Mouse (Mus musculus) kidney, adult 2 months (tissue): ENCODE data around the gene Snx29. TPM values are rescaled to one million over a fixed set of nuclear protein-coding genes. Genes with fewer than 3 reads are reported as not detected.

Experiments used
- DNase-seq: peaks from one replicate; pipeline ENCODE4 v3.0.0; 2021
- H3K27ac ChIP-seq: fragments of 200-500 bp; 2 replicates; pipeline ENCODE4 v1.5.1; 2012; ENCODE audit warnings: low read depth, low read length, control low read depth, inconsistent platforms; ENCODE audit not compliant: insufficient read depth
- H3K27me3 ChIP-seq: fragments of 200-500 bp; replicated peaks from 2 replicates; pipeline ENCODE4 v1.6.1; 2012; ENCODE audit warnings: mild to moderate bottlenecking, moderate library complexity, low read length, inconsistent platforms; ENCODE audit not compliant: control insufficient read depth, insufficient read depth
- H3K36me3 ChIP-seq: fragments of 200-500 bp; 2 replicates; pipeline ENCODE4 v1.6.1; 2012; ENCODE audit warnings: mild to moderate bottlenecking, moderate library complexity, low read length, inconsistent platforms; ENCODE audit not compliant: control insufficient read depth, insufficient read depth
- H3K4me1 ChIP-seq: fragments of 200-500 bp; 2 replicates; pipeline ENCODE4 v1.6.1; 2011; ENCODE audit warnings: low read length; ENCODE audit not compliant: control insufficient read depth, insufficient read depth
- H3K4me3 ChIP-seq: fragments of 200-500 bp; 2 replicates; pipeline ENCODE4 v1.5.1; 2011; ENCODE audit warnings: mild to moderate bottlenecking, low read depth, low read length, control low read depth; ENCODE audit not compliant: insufficient read depth
- CTCF ChIP-seq: fragments of 200-500 bp; conservative IDR thresholded peaks from 2 replicates; pipeline ENCODE4 v1.5.1; 2011; ENCODE audit warnings: low read depth, mild to moderate bottlenecking, control low read depth, low read length, moderate library complexity, mixed read lengths; ENCODE audit not compliant: insufficient read depth, insufficient read length
- POLR2A ChIP-seq: fragments of 200-500 bp; IDR thresholded peaks from one replicate; pipeline ENCODE4 v1.6.1; 2011; ENCODE audit warnings: low read depth, low read length, control low read depth
- WGBS: fragments of 180-500 bp; shearing (Covaris S2); methylation state at CpG from one replicate; pipeline ENCODE4 v1.1.7; 2018; 5-methylcytosine and 5-hydroxymethylcytosine counted together
- polyA plus RNA-seq: library from polyadenylated mRNA; depleted of rRNA; stranded (reverse); fragments of >200 nt; gene quantifications from 2 replicates; pipeline ENCODE4 v1.2.3, GENCODE M21; 2012

Gene Snx29
- polyA plus RNA-seq, 1 experiment, result 64.8 TPM

DNA sequence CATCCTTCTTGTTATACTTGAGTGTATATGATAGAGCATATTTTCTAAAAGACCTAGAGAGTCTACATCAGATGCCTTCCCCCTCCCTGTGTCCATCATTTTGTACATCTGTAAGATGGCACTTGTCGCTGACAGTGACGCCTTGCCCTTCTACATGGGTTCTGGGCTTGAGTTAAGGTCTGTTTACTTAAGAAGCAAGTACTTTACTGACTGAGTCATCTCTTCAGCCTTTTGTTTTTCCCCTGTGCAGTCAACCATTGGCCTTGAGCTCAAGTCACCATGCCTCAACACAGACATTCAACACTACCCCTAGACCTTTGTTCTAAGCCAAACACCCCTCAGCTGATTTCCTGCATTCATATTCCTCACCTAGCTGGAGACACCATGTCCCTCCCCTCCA, 385.4 kb downstream of the Snx29 start:
- no peak overlapping the region for H3K4me3 ChIP-seq
- no peaks in the 10 kb centered on the region for H3K36me3 ChIP-seq
- no peaks in the 10 kb centered on the region for H3K27me3 ChIP-seq
- DNase-seq, result no peak
- H3K27ac ChIP-seq, result no peak overlapping the region
- 93% methylated on average over 2 of the region's 2 CpGs for WGBS
- TF ChIP-seq POLR2A, result no peak
- TF ChIP-seq CTCF, result no peak
- no peaks in the 10 kb centered on the region for H3K4me1 ChIP-seq

DNA sequence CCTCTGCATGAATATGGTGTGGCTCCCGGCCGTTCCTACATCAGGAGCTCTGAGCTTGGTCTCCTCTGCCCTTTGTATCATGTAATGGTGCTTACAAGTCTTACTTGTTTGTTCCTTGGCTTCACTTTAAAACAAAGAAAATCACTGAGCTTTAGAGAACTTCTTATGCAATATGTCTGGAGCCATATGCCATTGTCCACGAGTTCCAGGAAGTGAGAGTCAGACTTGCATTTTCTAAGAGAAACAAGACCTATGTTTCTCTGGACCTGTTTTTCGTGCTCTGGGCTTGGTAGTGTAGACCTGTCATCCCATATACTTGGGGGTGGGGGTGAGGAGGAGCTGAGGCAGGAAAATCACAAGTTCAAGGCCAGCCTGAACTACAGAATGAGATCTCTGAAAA, 386.7 kb downstream of the Snx29 start:
- H3K36me3 ChIP-seq, result no peaks in the 10 kb centered on the region
- TF ChIP-seq POLR2A (no peak), CTCF (no peak)
- H3K27me3 ChIP-seq, result no peaks in the 10 kb centered on the region
- no peaks in the 10 kb centered on the region for H3K4me1 ChIP-seq
- H3K4me3 ChIP-seq, result no peak overlapping the region
- no peak for DNase-seq
- 81% methylated on average over 4 of the region's 4 CpGs for WGBS
- no peak overlapping the region for H3K27ac ChIP-seq

DNA sequence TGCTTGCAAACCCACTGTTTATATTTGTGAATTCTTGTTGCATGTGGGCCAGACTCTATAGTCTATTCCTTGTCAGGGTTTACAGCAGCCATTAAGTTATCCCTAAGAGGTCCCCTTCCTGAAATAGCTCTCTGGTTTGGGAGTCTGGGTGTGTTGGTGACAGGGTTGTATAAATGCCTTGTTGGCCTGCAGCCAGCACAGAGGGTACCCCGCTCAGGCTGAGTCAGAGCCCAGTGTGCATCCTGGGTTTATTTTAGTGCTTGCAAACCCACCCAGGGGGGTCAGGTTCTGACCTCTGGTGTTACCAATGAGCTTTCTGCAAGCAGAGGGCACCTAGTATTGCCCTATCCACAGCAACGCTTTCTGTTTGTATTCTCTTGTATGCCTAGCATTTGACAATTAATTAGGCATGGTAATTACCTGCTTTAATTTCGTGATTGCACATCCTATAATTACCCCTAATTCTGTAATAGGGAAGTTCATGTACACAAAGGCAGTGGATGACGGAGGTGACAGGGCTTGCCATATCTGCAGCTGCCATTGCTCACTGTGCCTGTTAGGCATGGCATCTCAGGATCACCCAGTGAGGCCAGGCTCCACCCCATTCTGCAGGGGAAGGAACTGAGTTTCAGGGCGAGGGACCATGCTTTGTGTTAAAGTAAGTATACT, 387.4 kb downstream of the Snx29 start:
- no peak overlapping the region for H3K4me3 ChIP-seq
- no peak for DNase-seq
- no peaks in the 10 kb centered on the region for H3K36me3 ChIP-seq
- H3K27me3 ChIP-seq, result no peaks in the 10 kb centered on the region
- TF ChIP-seq CTCF, result no peak
- no peak for TF ChIP-seq POLR2A
- H3K27ac ChIP-seq, result no peak overlapping the region
- no peaks in the 10 kb centered on the region for H3K4me1 ChIP-seq
- 68% methylated on average over 5 of the region's 5 CpGs for WGBS

DNA sequence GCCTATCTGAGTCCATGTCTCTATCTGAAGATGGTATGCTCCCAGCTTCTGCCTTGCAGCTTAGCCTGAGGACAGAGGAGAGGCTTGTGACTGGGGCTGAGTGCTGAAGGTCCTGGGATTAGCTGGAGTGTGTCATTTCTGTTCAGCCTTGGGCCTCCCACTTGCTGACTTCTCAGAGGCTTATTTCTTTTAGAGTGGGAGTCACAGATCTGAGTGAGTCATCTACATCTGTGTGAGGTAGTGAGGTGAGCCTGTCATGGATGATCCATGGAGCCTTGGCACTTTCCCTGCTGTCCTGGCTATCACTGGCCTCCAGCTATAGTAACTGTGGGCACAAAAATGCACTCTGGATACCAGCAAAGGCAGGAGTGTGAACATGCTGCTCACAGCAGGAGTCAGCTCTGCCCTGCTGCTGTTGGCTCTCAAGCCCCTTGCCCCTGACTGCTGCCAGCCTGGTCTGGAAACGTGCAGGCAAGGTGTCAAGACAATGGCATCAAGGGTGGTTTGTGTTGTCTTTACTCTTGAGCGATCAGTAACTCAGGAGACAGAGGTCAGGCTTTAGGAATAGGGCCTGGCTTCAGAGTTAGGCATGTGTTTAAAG, 390.7 kb downstream of the Snx29 start:
- 55% methylated on average over 2 of the region's 2 CpGs for whole genome bisulfite sequencing
- H3K4me3 ChIP-seq, result no peak overlapping the region
- no peaks in the 10 kb centered on the region for H3K4me1 ChIP-seq
- DNase-seq, result no peak
- TF ChIP-seq CTCF (no peak), POLR2A (no peak)
- H3K27me3 ChIP-seq, result no peaks in the 10 kb centered on the region
- H3K36me3 ChIP-seq, result no peaks in the 10 kb centered on the region
- H3K27ac ChIP-seq, result no peak overlapping the region

DNA sequence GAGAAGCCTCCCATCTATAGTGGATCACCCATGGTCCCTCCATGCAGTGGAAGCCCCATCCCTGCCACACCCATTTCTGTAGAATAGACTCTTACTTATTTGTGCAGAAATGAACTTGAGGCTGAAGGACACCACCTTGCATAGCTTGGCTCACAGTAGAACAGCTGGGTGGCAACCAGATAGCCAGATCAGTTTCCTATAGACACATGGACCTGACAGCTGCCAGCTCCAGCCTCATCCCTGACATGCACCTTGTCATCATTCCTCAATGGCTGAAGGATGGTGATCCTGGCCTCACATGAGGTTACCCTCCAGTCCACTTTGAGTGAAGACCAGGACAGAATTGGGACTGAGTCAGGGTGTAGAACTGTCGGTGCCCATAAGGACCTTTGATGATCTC, 394.2 kb downstream of the Snx29 start:
- WGBS, result 93% methylated on average over 1 of the region's 1 CpGs
- Histone ChIP-seq H3K4me3 (no peak overlapping the region), H3K27ac (no peak overlapping the region), H3K4me1 (no peaks in the 10 kb centered on the region), H3K36me3 (no peaks in the 10 kb centered on the region), H3K27me3 (no peaks in the 10 kb centered on the region)
- no peak for DNase-seq
- TF ChIP-seq CTCF (no peak), POLR2A (no peak)

DNA sequence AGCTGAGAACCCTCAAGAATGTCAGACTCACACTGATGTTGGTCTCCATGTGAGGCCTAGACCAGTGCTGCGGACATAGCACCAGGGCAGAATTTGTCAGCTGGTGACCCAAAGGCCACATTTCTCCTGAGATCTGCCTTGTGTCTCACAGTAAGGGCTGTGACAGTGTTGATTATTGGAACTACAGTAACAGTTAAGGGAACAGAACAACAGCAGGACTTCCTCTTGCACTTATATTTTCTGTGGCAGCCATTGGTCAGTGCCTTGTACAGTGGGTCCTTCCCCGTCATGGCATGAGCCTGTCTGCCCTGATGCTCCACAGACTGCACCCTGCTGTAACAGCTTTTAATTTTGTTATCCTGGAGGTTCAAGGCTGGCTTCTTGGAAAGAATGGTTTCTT, 403.2 kb downstream of the Snx29 start:
- no peak for DNase-seq
- Histone ChIP-seq H3K4me3 (no peak overlapping the region), H3K4me1 (no peaks in the 10 kb centered on the region), H3K27me3 (no peaks in the 10 kb centered on the region), H3K36me3 (no peaks in the 10 kb centered on the region), H3K27ac (no peak overlapping the region)
- WGBS, result 93% methylated on average over 2 of the region's 2 CpGs
- TF ChIP-seq CTCF (no peak), POLR2A (no peak)

DNA sequence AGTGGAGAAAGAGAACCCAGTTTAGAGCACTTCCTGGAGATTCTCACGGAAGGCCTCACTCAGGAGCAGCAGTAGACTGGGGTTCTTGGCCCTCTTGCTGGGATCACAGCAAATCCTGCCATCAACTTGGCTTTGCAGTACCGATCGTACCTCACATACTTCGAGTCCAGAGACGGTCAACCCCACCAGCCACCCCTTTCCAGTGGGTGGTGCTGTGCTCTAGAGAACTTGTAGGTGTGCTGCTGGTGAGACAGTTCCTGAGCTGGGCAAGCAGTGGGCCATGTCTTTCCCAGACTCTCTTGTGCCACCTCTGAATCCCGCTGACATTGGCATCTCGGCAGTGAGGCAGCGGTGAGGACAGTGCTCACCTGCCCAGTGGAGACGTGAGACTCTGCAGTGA, 404.6 kb downstream of the Snx29 start:
- TF ChIP-seq POLR2A (no peak), CTCF (no peak)
- no peaks in the 10 kb centered on the region for H3K4me1 ChIP-seq
- H3K27ac ChIP-seq, result no peak overlapping the region
- H3K27me3 ChIP-seq, result no peaks in the 10 kb centered on the region
- H3K4me3 ChIP-seq, result no peak overlapping the region
- no peaks in the 10 kb centered on the region for H3K36me3 ChIP-seq
- 90% methylated on average over 9 of the region's 9 CpGs for WGBS
- DNase-seq, result no peak
